Mouse (Mus musculus) liver, embryonic 13.5 days (tissue): ENCODE measurements at regions not wholly inside any gene's neighbourhood (a gene's known extent, or its start where the extent isn't known, plus 50 kb on each side); places are given as distances from the start of the nearest gene placed in this dataset.

ENCODE experiments used
- ATAC-seq: fragments of 200-750 bp; cut with Nextera tagmentation; 2 replicates; pipeline ENCODE4 v1.8.0; 2017; ENCODE audit warnings: low read depth, mild to moderate bottlenecking, moderate number of reproducible peaks, moderate library complexity
- DNase-seq: peaks from one replicate; pipeline ENCODE4 v3.0.0; 2022
- H3K27ac ChIP-seq: fragments of 300-500 bp; sonication (generic); 2 replicates; pipeline ENCODE4 v1.5.1; 2015; ENCODE audit warnings: moderate library complexity, mild to moderate bottlenecking, inconsistent platforms
- H3K27me3 ChIP-seq: fragments of 300-500 bp; sonication (generic); 2 replicates; pipeline ENCODE4 v1.6.1; 2015; ENCODE audit warnings: mild to moderate bottlenecking, inconsistent platforms
- H3K36me3 ChIP-seq: fragments of 300-500 bp; sonication (generic); 2 replicates; pipeline ENCODE4 v1.6.1; 2015; ENCODE audit warnings: mild to moderate bottlenecking, inconsistent platforms
- H3K4me1 ChIP-seq: fragments of 300-500 bp; sonication (generic); replicated peaks from 2 replicates; pipeline ENCODE4 v1.6.1; 2015; ENCODE audit warnings: inconsistent platforms
- H3K4me2 ChIP-seq: fragments of 300-500 bp; sonication (generic); 2 replicates; pipeline ENCODE4 v1.6.1; 2015; ENCODE audit warnings: inconsistent platforms, mild to moderate bottlenecking, moderate library complexity
- H3K4me3 ChIP-seq: fragments of 300-500 bp; sonication (generic); replicated peaks from 2 replicates; pipeline ENCODE4 v1.5.1; 2015; ENCODE audit warnings: mild to moderate bottlenecking, inconsistent platforms
- H3K9ac ChIP-seq: fragments of 300-500 bp; sonication (generic); 2 replicates; pipeline ENCODE4 v1.6.1; 2015; ENCODE audit warnings: mild to moderate bottlenecking, inconsistent platforms
- H3K9me3 ChIP-seq: fragments of 300-500 bp; sonication (generic); replicated peaks from 2 replicates; pipeline ENCODE4 v1.6.1; 2016; ENCODE audit warnings: inconsistent platforms
- WGBS: fragments of 180-500 bp; shearing (Covaris S2); methylation state at CpG from one replicate; pipeline ENCODE4 v1.1.7; 2015; ENCODE audit not compliant: insufficient replicate concordance; 5-methylcytosine and 5-hydroxymethylcytosine counted together

DNA sequence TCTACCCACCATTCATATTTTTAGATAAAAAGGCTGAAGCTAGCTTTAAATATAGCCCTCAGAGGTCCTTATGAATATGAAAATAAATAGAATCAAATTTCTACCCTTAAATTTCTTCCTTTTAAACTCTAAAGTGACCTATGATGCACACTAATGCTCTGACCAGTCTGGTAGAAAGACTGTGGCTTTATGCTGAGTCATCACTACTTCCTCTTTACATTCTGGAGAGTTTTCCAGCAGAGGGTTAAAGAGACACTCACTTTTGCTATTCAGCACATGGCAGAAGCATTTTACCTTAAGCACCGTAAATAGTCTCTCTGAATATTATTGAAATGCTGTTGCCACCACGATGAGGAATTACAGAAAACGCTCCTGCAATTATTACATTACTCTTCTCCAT, 62.6 kb upstream of the Atp5g3 start:
- no peak overlapping the region for H3K27ac ChIP-seq

DNA sequence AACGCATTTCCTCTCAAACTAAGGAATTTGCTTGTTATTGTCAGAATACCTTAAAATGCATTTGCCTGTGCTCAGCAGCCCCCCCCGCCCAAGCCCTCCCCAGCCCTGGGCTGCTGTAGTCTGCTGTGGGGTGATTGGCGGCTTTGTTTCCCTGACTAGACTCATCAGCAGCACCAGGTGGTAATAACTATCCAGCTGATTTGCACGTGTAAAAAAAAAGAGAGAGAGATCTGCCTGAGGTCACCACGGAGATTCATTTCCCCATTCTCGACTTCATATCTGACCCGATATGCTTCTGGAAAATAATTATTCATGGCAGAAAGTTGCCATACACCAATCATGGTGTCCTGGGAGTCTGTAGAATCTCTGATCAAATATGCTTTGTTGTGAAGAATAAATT, 56.5 kb upstream of the Atp5g3 start:
- ATAC-seq (no peak), DNase-seq (no peak)
- Histone ChIP-seq H3K9me3 (no peaks in the 10 kb centered on the region), H3K36me3 (no peaks in the 10 kb centered on the region), H3K4me1 (no peaks in the 10 kb centered on the region), H3K9ac (no peak overlapping the region), H3K27ac (no peak overlapping the region), H3K27me3 (0 out of 2 replicates have a peak, but pooled peaks cover 7% of the 10 kb centered on the region), H3K4me2 (no peak overlapping the region), H3K4me3 (no peak overlapping the region)
- 55% methylated on average over 7 of the region's 7 CpGs for WGBS

More for the DNA sequence above, 62.6 kb upstream of the Atp5g3 start:
- 40% methylated on average over 3 of the region's 3 CpGs for WGBS
- Histone ChIP-seq H3K9ac (no peak overlapping the region), H3K9me3 (no peaks in the 10 kb centered on the region), H3K36me3 (no peaks in the 10 kb centered on the region), H3K27me3 (no peaks in the 10 kb centered on the region), H3K4me2 (no peak overlapping the region), H3K4me3 (no peak overlapping the region), H3K4me1 (no peaks in the 10 kb centered on the region)
- no peak for ATAC-seq
- no peak for DNase-seq

DNA sequence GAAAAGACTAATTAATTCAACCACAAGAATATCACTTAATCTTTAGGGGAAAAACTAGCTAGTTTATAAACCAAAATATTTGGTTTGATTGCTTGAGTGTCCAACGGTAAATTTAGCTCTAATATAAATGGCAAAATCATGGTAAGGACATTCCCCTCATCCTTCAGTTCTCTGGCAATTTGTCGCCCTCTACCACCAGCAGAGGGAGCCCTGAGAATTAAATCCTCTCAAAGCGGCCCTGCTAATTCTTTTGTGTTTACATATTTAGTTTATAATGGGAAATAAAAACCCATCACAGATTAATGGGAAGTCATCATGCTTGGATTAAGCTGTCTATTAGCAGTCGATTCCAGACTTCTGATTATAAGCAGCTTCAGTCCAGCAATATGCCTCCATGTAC, 54.5 kb upstream of the Atp5g3 start:
- no peak overlapping the region for H3K9ac ChIP-seq
- 0 out of 2 replicates have a peak, but pooled peaks cover 7% of the 10 kb centered on the region for H3K27me3 ChIP-seq
- DNase-seq (no peak), ATAC-seq (no peak)
- no peak overlapping the region for H3K4me3 ChIP-seq
- no peaks in the 10 kb centered on the region for H3K4me1 ChIP-seq
- H3K27ac ChIP-seq: no peak overlapping the region
- WGBS: 11% methylated on average over 4 of the region's 4 CpGs
- H3K9me3 ChIP-seq: no peaks in the 10 kb centered on the region
- no peaks in the 10 kb centered on the region for H3K36me3 ChIP-seq
- H3K4me2 ChIP-seq: no peak overlapping the region
